8 mouse cellular contexts compared by ENCODE assay signal in the genomic region with DNA sequence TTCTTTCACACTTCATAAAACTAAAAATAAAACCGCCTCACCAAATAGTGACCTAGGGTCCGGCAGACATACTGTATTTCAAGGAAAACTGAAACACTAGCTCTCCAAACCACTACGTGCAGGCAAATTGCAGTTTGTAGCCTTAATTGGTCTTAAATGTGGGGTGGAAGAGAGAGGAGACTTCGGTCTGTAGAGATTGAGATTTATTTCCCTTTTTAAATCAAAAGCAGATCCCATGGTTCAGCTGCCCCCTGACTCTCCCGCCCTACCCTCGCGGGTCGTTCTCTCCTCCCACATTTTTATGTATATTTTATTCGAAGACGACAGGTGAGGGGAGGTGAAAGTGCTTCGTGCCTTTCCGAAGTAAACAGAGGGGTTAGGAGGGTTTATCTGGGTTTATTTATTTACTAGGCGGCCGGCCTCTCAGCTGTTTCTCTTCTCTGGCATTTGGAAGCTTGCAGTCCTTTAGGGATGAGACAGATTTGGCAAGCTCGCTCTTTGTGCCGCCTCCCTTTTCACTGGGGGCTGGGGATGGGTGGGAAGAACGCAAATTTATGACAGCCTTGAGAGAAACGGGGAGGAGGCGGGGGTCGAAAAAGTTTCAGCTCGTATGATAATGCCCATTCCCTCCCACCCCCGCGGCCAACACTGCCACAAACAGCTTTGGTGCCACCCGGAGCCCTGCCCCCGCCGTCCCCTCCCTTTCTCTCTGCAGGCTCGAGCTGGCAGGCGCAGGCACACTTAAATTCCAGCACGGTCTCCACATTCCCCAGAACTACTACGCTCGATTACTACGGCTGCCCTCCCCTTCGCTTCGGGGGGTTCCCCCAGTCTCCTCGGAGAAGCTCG. TPM values are rescaled to one million over a fixed set of nuclear protein-coding genes. Genes with fewer than 3 reads are reported as not detected.
DNase-seq lines count a peak whose midpoint lies in the region; ATAC-seq and TF ChIP-seq lines count a peak whose summit lies in the region.

No protein-coding gene starts in this region.

- WGBS in spleen, adult 2 months: 5% methylated on average over 36 of the region's 36 CpGs
- WGBS in embryonic facial prominence, embryonic 12.5 days: under 1% methylated on average over 36 of the region's 36 CpGs

- no peaks in the 10 kb centered on the region for H3K36me3 ChIP-seq in spleen, adult 2 months (ENCODE audit: control insufficient read depth, insufficient read depth, low read length)
- no peaks in the 10 kb centered on the region for H3K36me3 ChIP-seq in embryonic facial prominence, embryonic 12.5 days
- no peaks in the 10 kb centered on the region for H3K36me3 ChIP-seq in testis, adult 2 months (ENCODE audit: control insufficient read depth, insufficient read depth, low read length)

- H3K27me3 ChIP-seq in spleen, adult 2 months (ENCODE audit: control insufficient read depth, insufficient read depth, low read length): no peaks in the 10 kb centered on the region
- H3K27me3 ChIP-seq in embryonic facial prominence, embryonic 12.5 days: 0 out of 2 replicates have a peak, but pooled peaks cover 3% of the 10 kb centered on the region
- H3K27me3 ChIP-seq in testis, adult 2 months (ENCODE audit: control insufficient read depth, insufficient read depth, low read length): peaks cover 8% of the 10 kb centered on the region; the same call in 1 of the 2 replicates

- no peak for TF ChIP-seq CTCF in spleen, adult 2 months (IDR thresholded peaks at IDR 0.05; ENCODE audit: extremely low read depth, insufficient read depth, insufficient read length, insufficient replicate concordance)
- TF ChIP-seq CTCF in testis, adult 2 months (IDR thresholded peaks at IDR 0.05; ENCODE audit: control insufficient read depth, insufficient read depth, insufficient replicate concordance, low read depth, low read length): no peak

- TF ChIP-seq POLR2A in spleen, adult 2 months (IDR thresholded peaks at IDR 0.05; ENCODE audit: low read depth, low read length): no peak
- TF ChIP-seq POLR2A in testis, adult 2 months (IDR thresholded peaks at IDR 0.05; ENCODE audit: control insufficient read depth, low read depth, low read length): no peak

- DNase-seq in spleen, adult 2 months (ENCODE audit: low read depth in 1 of 2, low spot score in 2 of 2): no peak
- no peak for DNase-seq in spleen, postnatal 14 days (ENCODE audit: low spot score in 2 of 2)
- DNase-seq in spleen, postnatal 10 days (ENCODE audit: low spot score in 2 of 2): no peak
- DNase-seq in frontal cortex, postnatal 36 days (ENCODE audit: low spot score in 2 of 2): no peak

- peak overlapping the region; percentile 99 for H3K4me2 ChIP-seq in embryonic facial prominence, embryonic 12.5 days (replicated peaks)

- H3K4me3 ChIP-seq in spleen, adult 2 months (ENCODE audit: extremely low read depth, insufficient read depth, insufficient read length): peak overlapping the region; percentile 81
- H3K4me3 ChIP-seq in embryonic facial prominence, embryonic 12.5 days: peak overlapping the region; percentile 64
- H3K4me3 ChIP-seq in testis, adult 2 months (ENCODE audit: control insufficient read depth, low read depth, low read length): peak overlapping the region; percentile 74

- no peaks in the 10 kb centered on the region for H3K9me3 ChIP-seq in embryonic facial prominence, embryonic 12.5 days

- peaks cover 2% of the 10 kb centered on the region; the same call in 1 of the 2 replicates for H3K4me1 ChIP-seq in spleen, adult 2 months (ENCODE audit: control insufficient read depth, insufficient read depth, insufficient read length)
- peaks cover 12% of the 10 kb centered on the region; the same call in 1 of the 2 replicates for H3K4me1 ChIP-seq in embryonic facial prominence, embryonic 12.5 days
- peaks cover 16% of the 10 kb centered on the region for H3K4me1 ChIP-seq in testis, adult 2 months (ENCODE audit: control insufficient read depth, insufficient read depth, low read length)

- H3K27ac ChIP-seq in spleen, adult 2 months (ENCODE audit: insufficient read depth, low read length): peak overlapping the region; percentile 71
- H3K27ac ChIP-seq in embryonic facial prominence, embryonic 12.5 days: peak overlapping the region; percentile 94
- H3K27ac ChIP-seq in testis, adult 2 months (ENCODE audit: control insufficient read depth, insufficient read depth, low read depth, low read length): peak overlapping the region; percentile 84

- peak overlapping the region; percentile 62 for H3K9ac ChIP-seq in embryonic facial prominence, embryonic 12.5 days

- peak; percentile 43 for ATAC-seq in embryonic facial prominence, embryonic 12.5 days (ENCODE audit: insufficient number of reproducible peaks, insufficient read depth, low FRiP score, low TSS enrichment)
- peak; percentile 38 for ATAC-seq in inflammation-experienced regulatory T-cells, adult 6 months
- peak; percentile 5 for ATAC-seq in megakaryocyte, adult 5-6 weeks (ENCODE audit: poor library complexity, severe bottlenecking)

RNA-seq across cellular contexts. Expression of gene Smarca2, which starts 0.7 kb away (rescaled TPM):
- 22.7 and 23.4 TPM in 2 replicates for polyA plus RNA-seq in spleen, adult 2 months (2012; rRNA removed)
- polyA plus RNA-seq in embryonic facial prominence, embryonic 12.5 days (2016; fragmentation: Nextera tagmentation; extraction: Ambion mirVana): 75.4 and 80.7 TPM in 2 replicates
- 10 to 100 TPM; 32.3 to 53.5 (median 48.0) TPM for polyA plus RNA-seq in inflammation-experienced regulatory T-cells, adult 6 months (2017; shearing (Covaris generic))
- total RNA-seq in megakaryocyte, adult 5-6 weeks (2015): 49.8 and 63.8 TPM in 2 replicates
- 49.6 and 51.4 TPM in 2 replicates for total RNA-seq in megakaryocyte, adult 5-6 weeks (2017)
- 196 and 209 TPM in 2 replicates for polyA plus RNA-seq in testis, adult 2 months (2012; rRNA removed)
